Mouse (Mus musculus): ENCODE results near the gene Ldhc.
"Not testable (repeated sequence)": the region's sequence is repeated elsewhere in the genome, so short reads cannot be mapped to it uniquely, and the experiment has no call there.

The Ldhc gene

DNA sequence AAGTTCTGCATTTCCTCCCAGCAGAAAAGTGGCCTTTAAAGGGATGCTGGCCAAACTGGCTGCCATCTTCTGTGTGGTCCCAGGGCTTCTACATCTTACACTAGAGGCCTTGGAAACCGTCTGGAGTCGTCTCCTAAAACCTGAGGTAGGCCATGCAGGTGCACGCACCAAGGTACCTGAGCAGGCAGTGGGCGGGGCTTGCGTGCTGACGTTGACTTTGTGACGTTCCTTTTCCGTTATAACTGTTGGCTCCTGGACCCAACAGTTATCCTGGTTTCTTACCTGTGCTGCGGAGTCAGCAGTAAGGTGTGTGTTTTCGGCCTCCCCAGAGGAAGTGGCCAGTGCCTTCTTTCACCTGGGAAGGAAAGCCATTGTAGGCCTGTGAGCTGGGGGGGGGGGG lies at the start of gene Ldhc:
Gene Ldhc, plus strand, starts transcription at position 208 of the 400 bp plus-strand sequence.
- no peak for DNase-seq (ENCODE audit: inconsistent ontology term)

DNA sequence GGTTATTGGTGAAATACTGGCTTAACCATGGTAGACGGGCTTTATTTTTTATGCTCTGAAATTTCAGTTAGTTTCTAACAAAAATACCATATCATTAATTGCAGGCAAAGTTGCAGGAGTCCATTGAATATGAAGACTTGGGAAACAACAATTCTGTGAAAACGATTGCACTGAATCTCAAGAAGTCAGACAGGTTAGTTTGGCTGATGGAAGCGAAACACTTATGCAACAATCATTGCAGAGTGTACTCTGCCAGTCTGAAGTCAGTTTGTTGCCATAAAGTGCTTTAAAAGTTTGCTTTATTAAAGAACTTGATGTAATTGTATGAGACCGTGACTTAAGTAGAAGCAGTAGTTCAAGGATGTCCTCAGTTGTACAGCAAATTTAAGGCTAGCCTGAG lies 47.0 kb upstream of the Ldhc start:
- no peak for DNase-seq (ENCODE audit: inconsistent ontology term)

DNA sequence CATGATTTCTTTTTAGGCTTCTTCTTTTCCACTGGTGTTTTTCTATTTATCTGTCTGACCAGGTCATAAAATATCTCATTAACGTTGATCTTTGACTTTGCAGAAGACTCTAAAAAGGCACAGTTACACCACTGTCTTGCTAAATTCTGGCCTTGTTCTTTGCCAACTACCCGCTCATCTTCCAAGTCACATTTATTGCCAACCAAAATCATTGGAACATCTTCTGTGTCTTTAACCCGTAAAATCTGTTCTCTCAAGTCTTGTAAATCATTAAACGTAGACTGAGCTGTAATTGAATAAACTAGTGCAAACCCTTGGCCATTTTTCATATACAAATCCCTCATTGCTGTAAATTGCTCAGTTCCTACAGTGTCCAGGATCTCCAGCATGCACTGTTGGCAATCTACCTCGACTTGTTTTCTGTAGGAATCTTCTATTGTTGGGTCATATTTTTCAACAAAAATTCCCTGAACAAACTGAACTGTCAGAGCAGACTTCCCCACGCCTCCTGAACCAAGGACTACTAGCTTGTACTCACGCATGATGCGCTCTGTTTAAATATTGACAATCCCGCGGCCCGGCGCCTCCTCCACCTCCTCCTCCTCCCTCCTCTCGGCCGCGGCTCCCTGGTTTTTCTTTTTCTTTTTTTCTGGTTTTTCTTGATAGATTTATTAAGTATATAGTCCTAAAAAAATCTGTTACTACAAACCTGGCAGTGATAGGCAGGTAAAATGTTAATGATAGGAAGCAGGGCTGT lies 39.9 kb upstream of the Ldhc start:
- not testable (repeated sequence) for DNase-seq (ENCODE audit: inconsistent ontology term)

DNA sequence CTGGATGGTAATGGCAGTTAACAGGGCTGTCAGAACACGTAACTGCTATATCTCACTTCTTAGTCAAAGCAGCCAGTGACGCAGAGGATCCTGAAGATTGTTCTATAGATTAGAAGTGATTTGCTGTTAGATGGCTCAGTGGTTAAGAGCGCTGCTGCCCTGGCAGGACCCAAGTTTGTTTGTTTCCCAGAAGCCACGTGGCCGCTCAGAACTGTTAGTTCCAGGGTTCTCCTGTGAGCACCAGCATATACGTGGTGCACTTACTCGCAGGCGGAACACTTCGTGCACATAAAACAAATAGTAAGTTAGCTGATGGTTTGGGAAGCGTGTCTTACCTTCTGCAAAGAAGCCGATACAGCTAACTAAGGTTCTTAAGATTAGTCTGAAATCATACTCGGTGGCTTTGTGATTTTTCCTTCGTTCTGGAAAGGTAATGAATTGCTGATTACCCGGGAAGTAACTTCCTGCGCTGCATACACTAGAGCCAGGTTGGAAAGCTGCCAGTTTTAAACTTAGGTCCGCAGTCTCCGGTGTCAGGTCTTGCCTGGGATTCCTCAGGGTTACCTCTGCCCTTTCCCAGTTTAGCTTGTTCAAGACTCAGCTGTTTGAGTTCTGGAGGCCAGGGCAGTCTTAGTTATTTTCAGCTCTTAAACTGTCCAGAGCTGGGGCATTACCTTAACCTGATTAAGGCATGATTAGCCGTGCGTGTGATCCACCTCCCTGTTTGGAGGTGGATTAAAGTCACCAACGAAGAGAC lies 33.8 kb upstream of the Ldhc start:
- no peak for DNase-seq (ENCODE audit: inconsistent ontology term)

DNA sequence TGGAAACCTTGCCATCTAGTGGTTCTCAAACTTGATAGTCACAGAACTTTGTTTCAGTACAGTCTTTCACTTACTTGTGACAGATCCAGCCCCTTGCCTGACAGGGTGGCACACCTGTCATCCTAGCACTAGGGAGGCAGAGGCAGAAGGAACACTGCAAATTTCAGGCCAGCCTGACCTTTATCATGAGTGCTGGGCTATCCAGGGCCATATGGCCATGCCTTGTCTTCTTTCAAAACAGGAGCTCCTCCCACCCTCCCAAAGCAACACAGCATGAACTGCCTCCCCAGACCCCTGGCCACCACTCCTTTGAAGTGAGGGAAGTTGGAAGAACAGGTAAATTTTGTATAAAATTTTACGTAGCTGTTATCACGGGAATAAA lies 33.2 kb upstream of the Ldhc start:
- DNase-seq (ENCODE audit: inconsistent ontology term), result no peak

DNA sequence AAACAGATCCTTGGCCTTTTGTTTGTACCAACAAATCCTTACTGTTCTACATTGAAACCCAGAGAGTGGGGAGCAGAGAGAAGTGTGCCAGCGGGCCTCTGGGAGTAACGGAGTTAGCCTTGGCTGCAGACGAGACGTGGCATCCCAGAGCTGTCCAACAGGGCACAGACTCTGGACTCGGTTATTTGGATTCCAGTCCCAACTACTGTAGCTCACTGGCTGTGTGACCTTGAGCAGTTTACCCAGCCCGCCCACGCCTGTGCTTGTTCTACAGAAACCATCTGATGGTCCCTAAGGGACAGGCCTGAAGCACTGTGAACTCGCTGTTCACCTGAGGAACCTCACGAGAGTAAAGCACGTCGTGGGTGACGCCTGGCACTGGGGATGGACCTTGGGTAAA lies 31.1 kb upstream of the Ldhc start:
- DNase-seq (ENCODE audit: inconsistent ontology term), result no peak

DNA sequence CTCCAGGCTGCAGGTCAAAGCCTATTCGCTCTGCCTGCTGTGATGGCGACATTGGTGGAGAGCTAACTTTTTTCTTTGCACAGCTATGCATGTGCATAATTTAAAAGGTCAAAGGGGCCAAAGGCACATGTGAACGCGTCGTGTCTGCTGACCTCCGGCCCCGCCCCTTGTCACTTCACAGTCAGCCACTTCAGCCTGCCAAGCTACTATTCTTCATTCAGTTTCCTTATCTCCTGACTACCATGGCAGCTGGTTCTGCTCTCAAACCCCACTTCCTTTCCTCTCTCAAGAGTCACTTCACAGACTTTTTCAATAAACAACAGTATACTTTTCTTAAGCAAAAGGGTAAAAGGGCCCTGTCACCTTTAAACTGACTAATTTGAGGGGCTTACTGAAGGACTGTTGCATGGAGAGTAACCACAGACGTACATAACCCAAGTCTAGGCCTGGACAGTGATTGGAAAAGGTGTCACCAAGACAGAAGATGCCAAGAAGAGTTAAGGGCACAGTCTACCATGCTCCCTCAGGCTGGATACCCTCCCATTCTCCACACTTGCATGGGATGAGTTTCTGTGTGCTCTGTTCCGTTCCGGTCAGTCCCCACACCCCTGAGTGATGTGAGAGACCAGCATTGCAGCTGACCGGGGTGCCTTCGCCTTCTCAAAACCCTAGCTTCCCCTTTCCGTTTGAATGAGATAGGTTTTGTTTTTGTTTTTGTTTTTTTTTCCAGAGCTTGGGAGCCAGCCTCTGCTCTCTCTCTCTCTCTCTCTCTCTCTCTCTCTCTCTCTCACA lies 30.0 kb upstream of the Ldhc start:
- DNase-seq (ENCODE audit: inconsistent ontology term), result no peak

DNA sequence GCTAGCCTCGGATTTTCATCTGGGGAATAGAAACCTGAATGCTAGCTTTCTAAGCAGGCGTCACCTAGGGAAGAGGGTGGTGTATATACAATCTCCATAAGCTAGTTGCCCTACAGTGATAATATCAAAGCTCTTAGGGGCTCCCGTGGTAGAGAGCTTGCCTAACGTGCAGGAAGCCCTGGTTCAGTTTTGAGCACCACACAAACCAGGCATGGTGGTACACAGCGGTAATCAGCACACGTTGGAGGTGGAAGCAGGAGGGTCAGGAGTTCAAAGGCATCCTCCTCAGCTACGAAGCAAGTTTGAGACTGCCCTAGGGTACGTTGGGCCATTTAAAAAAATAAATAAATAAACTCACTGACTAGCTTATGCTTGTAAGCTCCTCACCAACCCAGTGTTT lies 29.3 kb upstream of the Ldhc start:
- DNase-seq (ENCODE audit: inconsistent ontology term), result no peak

DNA sequence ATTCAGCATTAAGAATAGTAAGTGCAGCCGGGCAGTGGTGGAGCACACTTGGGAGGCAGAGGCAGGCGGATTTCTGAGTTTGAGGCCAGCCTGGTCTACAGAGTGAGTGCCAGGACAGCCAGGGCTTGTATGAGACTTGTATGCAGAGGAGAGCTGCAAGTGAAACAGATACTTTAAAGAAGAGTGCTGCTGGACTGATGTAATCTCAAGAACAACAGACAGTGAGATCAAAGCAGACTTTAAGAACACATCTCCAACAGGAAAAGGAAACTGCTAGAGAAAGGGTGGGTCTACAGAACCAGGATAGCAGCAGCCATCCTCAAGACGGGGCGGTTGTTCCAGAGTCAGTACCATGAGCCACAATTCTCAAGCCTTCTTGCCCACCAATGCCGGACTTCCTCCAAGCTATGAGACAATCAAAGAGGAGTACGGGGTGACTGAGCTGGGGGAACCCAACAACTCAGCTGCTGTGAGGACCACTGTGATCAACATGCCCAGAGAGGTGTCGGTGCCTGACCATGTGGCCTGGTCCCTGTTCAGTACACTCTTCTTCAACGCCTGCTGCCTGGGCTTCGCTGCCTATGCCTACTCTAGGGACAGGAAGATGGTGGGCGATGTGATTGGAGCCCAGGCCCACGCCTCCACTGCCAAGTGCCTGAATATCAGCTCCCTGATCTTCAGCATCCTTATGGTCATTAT lies 28.7 kb upstream of the Ldhc start:
- not testable (repeated sequence) for DNase-seq (ENCODE audit: inconsistent ontology term)

DNA sequence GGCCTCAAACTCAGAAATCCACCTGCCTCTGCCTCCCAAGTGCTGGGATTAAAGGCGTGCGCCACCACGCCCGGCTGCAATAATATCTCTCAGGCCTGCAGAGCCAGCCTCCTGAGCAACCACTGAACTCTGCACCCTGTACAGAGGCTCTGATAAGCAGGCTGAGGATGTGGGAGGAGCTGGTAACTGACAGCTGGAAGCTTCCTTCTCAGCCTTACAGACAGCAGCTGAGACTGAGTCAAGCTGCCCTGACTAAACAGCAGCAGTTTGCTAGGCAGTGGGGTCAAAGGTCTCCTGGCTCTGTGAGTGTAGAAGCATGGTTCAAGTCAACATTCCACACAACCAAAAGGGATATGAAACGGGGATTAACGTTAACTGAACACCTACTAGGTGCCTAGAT lies 27.7 kb upstream of the Ldhc start:
- no peak for DNase-seq (ENCODE audit: inconsistent ontology term)

DNA sequence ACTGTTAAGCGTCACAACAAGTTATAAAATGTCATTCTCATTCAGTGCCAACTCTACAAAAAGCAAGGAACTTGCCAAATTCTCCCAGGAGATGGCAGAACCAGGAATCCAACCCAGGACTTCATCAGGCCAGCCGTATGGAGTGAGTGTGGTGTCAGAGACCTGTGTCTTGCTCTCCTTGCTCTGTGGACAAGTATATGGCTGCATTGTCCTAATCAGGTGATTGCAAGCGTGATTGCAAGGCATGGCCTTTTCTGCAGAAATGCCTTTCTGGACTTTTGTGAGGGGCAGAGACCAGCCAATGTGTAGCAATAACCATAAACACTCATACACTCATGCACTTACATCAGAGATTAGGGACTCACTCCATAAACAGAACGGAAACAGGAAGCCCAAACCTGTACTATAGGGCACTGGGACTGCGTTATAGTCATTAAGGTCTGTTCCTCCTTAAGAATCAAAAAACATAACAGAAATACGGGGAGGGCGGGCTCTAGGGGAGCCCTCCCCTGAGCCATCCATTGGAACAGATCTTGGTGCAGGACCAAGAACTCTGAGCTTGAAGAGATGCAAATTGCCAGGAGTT lies 27.2 kb upstream of the Ldhc start:
- no peak for DNase-seq (ENCODE audit: inconsistent ontology term)

DNA sequence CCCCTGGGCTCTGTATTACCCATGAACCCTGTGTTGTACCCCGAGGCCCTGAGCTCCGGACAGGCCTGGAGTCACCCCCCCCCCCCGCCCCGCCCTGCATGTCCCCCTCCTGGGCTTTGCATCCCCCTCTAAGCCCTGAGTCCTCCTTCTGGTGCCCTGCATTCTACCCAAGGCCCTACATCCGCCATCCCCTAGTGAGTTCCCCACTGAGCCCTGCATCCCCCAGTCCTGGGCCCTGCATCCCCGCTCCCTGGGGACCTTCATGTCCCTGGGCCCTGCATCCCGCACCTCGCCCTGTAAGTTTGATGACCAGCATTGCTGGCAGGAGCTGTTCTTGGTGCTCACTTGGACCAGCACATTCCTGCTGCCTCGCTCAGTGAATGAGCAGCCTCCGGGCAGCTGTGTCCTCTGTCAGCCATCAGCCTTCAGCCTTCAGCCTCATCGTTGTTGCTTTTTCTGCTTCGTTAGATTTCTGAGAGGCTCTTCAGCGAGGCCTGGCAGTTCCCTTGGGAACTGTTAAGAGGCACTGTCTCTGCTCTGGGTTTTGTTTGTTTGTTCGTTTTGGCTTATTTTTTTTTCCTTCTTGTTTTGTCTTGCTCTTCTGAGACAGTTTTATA lies 25.9 kb upstream of the Ldhc start:
- DNase-seq (ENCODE audit: inconsistent ontology term), result peak; percentile 44

DNA sequence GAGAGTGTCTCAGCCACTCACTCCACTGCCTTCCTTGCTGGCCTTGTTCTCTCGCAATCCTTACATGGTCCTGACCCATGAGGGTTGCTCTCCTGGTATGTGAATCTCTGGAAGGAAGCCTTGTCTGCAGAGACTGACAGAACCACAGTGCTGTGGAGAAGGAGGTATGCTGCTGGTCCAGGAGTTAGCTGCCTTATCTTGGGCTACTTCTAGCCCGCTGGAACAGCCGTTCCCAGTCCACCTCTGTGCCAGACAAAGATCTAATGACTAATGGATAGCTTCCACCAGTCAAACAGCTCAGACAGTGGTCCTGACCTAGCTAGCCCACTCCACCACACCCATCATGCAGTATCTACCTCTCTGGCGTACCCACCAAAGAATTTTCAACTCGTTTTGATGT lies 24.6 kb upstream of the Ldhc start:
- no peak for DNase-seq (ENCODE audit: inconsistent ontology term)

DNA sequence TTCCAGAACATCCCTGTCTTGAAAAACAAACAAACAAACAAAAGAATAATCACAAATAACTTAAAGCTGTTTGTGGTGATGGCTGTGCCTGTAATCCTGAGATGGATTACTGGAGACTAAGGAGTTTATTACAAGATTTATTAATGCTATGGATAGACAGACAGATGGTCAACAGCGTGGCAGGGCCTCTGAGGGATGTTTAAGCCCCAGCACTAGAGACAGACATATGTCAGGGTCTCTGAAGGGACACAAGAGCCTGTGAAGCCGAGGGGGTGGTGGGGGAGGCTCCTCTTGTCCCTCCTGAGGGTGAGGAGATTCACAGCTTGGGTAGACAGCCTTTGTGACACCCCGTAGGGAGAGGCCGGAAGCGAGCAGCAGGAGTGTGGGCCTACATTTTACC lies 23.9 kb upstream of the Ldhc start:
- DNase-seq (ENCODE audit: inconsistent ontology term), result no peak

DNA sequence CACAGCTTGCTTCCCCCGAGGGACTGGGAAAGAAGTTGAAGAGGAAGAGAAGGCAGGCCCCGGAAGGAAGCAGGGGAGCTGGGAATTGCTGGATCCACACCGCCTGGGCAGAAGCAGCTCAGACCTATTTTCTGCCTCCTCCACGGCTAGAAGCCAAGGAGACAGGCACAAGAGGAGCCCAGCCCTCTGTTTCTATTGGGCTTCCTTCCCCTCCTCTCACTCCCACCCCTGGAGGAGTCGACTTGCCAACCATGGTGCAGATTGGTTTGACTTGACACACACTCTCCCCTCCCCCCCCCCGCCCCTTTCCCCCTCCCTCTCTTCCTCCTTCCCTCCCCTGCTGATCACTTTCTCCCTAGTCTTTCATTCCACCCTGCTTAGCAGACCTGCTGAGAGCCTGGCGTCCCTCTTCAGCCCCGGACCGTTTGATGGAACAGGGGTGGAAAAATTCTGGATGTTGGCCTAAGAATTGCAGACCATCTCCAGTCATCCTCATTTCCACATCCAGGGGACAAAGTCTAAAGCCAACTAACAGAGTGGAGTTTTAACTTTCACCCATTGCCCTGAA lies 22.8 kb upstream of the Ldhc start:
- peak; percentile 59 for DNase-seq (ENCODE audit: inconsistent ontology term)

DNA sequence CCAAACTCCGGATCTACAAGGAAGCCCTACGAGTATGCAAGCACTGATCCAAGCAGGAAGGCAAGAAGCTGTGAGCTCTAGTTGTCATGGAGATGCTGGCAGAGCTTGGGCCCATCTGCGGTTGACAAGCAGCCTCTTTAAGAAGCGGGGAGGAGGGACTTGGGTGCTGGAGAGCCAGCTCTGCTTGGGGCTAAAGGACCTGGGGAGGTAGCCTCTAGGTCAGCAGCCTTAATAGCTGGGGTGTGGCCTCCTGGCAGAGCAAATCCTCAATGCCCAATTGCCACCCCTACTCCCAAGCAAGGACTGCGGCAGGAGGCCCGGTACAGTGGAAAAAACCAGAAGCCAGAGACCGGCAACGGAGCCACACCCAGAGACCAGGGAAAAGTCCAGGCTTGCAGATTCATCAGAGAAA lies 22.1 kb upstream of the Ldhc start:
- peak; percentile 78 for DNase-seq (ENCODE audit: inconsistent ontology term)

DNA sequence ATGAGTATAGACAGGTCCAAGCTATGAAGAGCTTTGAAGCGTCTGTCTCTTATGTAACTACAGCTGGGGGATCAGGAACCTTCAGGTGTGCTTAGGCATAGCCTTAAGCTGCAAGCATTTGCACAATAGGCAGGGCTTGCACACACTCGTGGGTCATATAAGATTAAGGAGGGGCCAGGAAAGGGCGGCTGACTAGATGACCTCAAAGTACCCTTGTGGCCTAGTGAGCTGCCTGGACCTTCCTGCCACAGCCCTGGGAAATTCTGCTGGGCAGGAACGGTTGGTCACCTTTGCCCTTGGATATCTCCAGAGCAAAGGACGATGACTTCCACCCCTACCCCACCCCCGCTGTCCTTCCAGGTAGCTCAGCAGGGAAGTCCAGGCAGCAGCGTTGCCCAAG lies 21.6 kb upstream of the Ldhc start:
- no peak for DNase-seq (ENCODE audit: inconsistent ontology term)

DNA sequence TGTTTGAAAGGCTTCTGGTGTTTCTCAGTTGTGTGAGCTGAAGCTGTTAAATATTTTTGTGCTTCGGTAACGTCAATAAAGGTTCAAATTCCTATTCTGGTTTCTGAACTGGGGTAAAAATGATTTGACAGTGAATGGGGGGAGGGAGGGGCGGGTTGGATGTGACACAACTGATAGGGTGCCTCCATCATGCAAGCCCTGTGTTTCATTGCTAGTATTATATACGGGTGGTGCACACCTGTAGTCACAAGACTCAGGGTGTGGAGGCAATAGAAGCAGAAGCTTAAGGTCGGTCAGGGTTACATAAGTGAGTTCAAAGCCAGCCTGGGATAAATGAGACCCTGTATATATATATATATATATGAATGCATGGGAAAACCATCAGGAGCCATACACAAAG lies 21.1 kb upstream of the Ldhc start:
- no peak for DNase-seq (ENCODE audit: inconsistent ontology term)

DNA sequence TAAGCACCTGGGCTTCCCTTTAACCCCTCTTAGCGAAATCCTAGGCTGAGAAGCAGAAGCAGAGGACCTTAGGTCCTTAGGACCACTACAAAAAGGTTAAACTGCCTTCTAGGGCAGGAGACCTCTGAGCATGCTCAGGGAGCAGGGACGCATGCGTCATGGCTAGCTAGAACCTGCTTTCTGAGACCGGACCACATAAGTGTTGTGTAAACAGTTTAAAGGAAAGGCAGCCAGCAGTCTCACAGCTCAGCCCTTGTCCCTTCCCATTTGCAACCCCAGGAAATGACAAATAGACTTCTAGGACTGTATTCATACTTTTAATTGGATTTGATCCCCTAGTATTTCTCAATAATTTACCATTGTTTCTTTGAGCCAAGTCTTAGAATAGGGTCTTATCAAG lies 20.7 kb upstream of the Ldhc start:
- DNase-seq (ENCODE audit: inconsistent ontology term), result no peak

DNA sequence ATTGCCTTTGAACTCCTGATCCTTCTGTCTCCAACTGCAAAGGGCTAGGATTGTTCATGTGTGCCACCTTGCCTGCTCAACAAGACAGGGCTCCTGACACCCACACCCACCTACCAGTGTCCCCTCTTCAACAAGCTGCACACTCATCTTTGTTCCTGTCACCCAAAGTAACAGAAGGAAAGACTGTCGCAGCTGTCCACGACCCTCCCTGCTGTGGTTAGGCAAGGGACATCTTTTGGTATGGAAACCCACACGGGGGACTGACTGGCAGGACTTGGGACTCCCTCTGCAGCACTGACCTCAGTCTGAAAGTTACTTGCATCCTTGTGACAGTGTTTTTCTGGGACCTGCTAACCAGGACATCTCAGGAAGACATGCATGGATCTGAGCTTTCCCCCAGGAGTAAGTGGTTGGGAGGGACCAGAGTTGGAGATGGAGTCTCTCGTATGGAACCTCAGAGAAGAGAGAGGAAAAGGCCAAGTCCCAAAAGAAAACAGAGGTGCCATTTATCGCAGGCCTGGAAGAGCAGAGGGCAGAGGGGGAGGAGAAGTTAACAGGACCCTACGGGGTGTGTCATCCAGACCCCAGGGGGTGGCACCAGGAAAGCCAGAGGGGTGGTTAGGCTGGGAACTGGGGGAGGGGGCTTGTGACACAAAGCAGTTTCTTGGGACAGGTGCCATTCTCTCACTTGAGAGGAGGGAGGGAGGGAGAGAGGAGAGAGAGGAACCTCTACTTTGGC lies 20.0 kb upstream of the Ldhc start, which contains the start of gene Ldha:
Gene Ldha, plus strand, starts transcription at position 689 of the 739 bp plus-strand sequence.
- no peak for DNase-seq (ENCODE audit: inconsistent ontology term)

All from Muller cell, postnatal 12 days (primary cell).